Mouse (Mus musculus): ENCODE measurements around the gene Trim8. TPM values are rescaled to one million over a fixed set of nuclear protein-coding genes. Genes with fewer than 3 reads are reported as not detected.

Trim8 gene
- polyA plus RNA-seq, 1 experiment from 2014 or later, result 27.1 TPM

GRCm38 (mm10) chr19:46532031-46532688 lies 30.7 kb downstream of the Trim8 start:
- Histone ChIP-seq H3K36me3 (ENCODE audit: control insufficient read depth, insufficient read depth, low read length) (no peaks in the 10 kb centered on the region), H3K4me1 (ENCODE audit: control insufficient read depth, insufficient read depth, low read length) (peaks cover 56% of the 10 kb centered on the region), H3K27ac (replicated peaks; ENCODE audit: low read depth, low read length) (0 out of 2 replicates have a peak overlapping the region, but pooled peaks have one; percentile 58), H3K4me2 (ENCODE audit: low read depth, low read length) (no peak overlapping the region), H3K4me3 (ENCODE audit: low read depth, low read length) (no peak overlapping the region), H3K9ac (ENCODE audit: low read depth, low read length) (peak overlapping the region; percentile 37; the same call in 1 of the 2 replicates), H3K9me3 (ENCODE audit: control insufficient read depth, low read length) (no peaks in the 10 kb centered on the region), H3K27me3 (replicated peaks; ENCODE audit: control insufficient read depth, insufficient read depth, low read length) (no peaks in the 10 kb centered on the region)
- 12% methylated on average over 10 of the region's 10 CpGs for WGBS
- ATAC-seq (ENCODE audit: low read depth) (peak; percentile 26; the same call in 1 of the 2 replicates), DNase-seq (ENCODE audit: low spot score) (peak; percentile 65)

DNA sequence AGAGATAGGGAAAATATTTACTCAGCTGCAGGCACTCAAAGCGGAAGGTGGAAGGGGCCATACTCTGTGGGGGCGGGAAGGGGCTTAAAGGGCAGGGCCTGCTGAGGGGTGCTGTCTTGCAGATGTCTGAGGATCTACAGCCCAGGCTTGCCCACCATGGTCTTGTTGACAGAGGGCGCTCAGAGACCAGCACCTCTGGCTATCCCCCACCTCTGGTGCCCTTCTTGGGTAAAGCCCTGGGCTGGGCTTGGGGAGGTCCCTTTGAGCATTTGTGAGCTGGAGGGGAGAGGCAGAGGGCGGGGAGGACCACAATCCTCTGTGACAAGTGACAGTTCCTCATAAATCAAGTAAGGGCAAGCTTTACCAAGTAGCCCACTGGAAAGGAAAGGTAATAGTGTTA lies 31.6 kb downstream of the Trim8 start:
- H3K4me2 ChIP-seq (ENCODE audit: low read depth, low read length), result no peak overlapping the region
- H3K27me3 ChIP-seq (replicated peaks; ENCODE audit: control insufficient read depth, insufficient read depth, low read length), result no peaks in the 10 kb centered on the region
- H3K36me3 ChIP-seq (ENCODE audit: control insufficient read depth, insufficient read depth, low read length), result no peaks in the 10 kb centered on the region
- H3K9ac ChIP-seq (ENCODE audit: low read depth, low read length), result peak overlapping the region; percentile 19; the same call in 1 of the 2 replicates
- ATAC-seq (ENCODE audit: low read depth), result no peak
- H3K4me3 ChIP-seq (ENCODE audit: low read depth, low read length), result no peak overlapping the region
- H3K27ac ChIP-seq (replicated peaks; ENCODE audit: low read depth, low read length), result peak overlapping the region; percentile 58; the same call in 1 of the 2 replicates
- DNase-seq (ENCODE audit: low spot score), result no peak
- no peaks in the 10 kb centered on the region for H3K9me3 ChIP-seq (ENCODE audit: control insufficient read depth, low read length)
- H3K4me1 ChIP-seq (ENCODE audit: control insufficient read depth, insufficient read depth, low read length), result peaks cover 49% of the 10 kb centered on the region
- WGBS, result 48% methylated on average over 4 of the region's 4 CpGs

DNA sequence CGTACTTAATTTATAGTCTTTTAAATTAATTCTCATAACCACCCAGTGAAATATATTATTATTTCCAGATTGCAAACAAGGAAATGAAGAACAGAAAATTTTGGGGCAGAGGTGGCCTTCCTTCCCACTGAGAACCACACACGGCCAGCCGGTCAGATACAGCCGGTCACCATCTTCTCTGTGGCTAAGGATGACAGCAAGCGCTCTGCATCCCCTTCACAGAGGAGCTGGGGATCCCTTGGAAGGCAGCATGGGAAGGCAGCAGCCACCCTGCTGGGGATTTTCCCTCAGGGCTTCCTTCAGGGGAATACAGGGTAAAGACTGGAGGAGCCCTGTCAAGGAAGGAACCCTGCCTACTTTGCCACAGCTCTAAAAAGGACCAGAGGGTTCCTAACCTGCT lies 32.0 kb downstream of the Trim8 start:
- peak overlapping the region; percentile 19; the same call in 1 of the 2 replicates for H3K9ac ChIP-seq (ENCODE audit: low read depth, low read length)
- H3K27ac ChIP-seq (replicated peaks; ENCODE audit: low read depth, low read length), result no peak overlapping the region; the same call in 1 of the 2 replicates
- H3K4me1 ChIP-seq (ENCODE audit: control insufficient read depth, insufficient read depth, low read length), result peaks cover 45% of the 10 kb centered on the region
- no peak for ATAC-seq (ENCODE audit: low read depth)
- H3K27me3 ChIP-seq (replicated peaks; ENCODE audit: control insufficient read depth, insufficient read depth, low read length), result no peaks in the 10 kb centered on the region
- WGBS, result 64% methylated on average over 5 of the region's 5 CpGs
- no peak for DNase-seq (ENCODE audit: low spot score)
- no peaks in the 10 kb centered on the region for H3K9me3 ChIP-seq (ENCODE audit: control insufficient read depth, low read length)
- no peak overlapping the region for H3K4me2 ChIP-seq (ENCODE audit: low read depth, low read length)
- no peaks in the 10 kb centered on the region for H3K36me3 ChIP-seq (ENCODE audit: control insufficient read depth, insufficient read depth, low read length)
- no peak overlapping the region for H3K4me3 ChIP-seq (ENCODE audit: low read depth, low read length)

DNA sequence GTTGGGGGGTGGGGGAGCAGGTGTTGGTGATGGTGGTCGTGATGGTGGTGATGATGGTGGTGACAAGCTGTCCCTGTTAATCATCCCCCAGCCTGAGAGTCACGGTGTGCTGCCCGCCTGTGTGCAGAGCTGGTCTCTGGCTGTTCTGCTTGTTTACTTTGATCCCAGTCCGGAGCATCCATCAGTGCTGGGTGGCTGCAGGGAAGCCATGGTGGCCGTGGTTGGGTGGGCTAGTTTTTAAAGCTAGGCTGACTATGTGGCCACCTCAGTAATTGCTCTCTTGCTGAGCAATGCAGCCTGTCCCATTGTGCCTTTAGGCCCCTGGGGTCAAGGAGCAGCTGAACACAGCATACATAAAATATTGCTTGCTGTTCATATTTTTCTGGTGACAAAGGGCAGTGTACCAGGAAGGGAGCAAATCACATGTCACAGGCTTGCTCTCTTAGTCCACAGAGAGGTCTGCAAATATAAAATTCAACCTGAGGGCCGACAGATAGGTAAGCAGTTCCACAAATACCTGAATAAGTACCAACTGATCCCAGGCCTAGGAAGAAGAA lies 33.1 kb downstream of the Trim8 start:
- H3K36me3 ChIP-seq (ENCODE audit: control insufficient read depth, insufficient read depth, low read length), result peaks cover 3% of the 10 kb centered on the region; the same call in 1 of the 2 replicates
- no peak overlapping the region for H3K27ac ChIP-seq (replicated peaks; ENCODE audit: low read depth, low read length)
- no peak overlapping the region for H3K4me3 ChIP-seq (ENCODE audit: low read depth, low read length)
- ATAC-seq (ENCODE audit: low read depth) (no peak), DNase-seq (ENCODE audit: low spot score) (no peak)
- no peak overlapping the region for H3K9ac ChIP-seq (ENCODE audit: low read depth, low read length)
- H3K9me3 ChIP-seq (ENCODE audit: control insufficient read depth, low read length), result no peaks in the 10 kb centered on the region
- peaks cover 34% of the 10 kb centered on the region for H3K4me1 ChIP-seq (ENCODE audit: control insufficient read depth, insufficient read depth, low read length)
- 62% methylated on average over 6 of the region's 6 CpGs for WGBS
- no peaks in the 10 kb centered on the region for H3K27me3 ChIP-seq (replicated peaks; ENCODE audit: control insufficient read depth, insufficient read depth, low read length)
- H3K4me2 ChIP-seq (ENCODE audit: low read depth, low read length), result no peak overlapping the region

- H3K4me1 ChIP-seq (ENCODE audit: control insufficient read depth, insufficient read depth, low read length), result peaks cover 8% of the 10 kb centered on the region
- WGBS, result 87% methylated on average over 9 of the region's 9 CpGs
These were observed 35.9 kb downstream of the Trim8 start for GRCm38 (mm10) chr19:46537357-46537756.

GRCm38 (mm10) chr19:46538213-46538612 lies 36.7 kb downstream of the Trim8 start:
- Histone ChIP-seq H3K4me3 (ENCODE audit: low read depth, low read length) (no peak overlapping the region), H3K9ac (ENCODE audit: low read depth, low read length) (no peak overlapping the region), H3K9me3 (ENCODE audit: control insufficient read depth, low read length) (no peaks in the 10 kb centered on the region), H3K36me3 (ENCODE audit: control insufficient read depth, insufficient read depth, low read length) (peaks cover 36% of the 10 kb centered on the region), H3K27ac (replicated peaks; ENCODE audit: low read depth, low read length) (no peak overlapping the region), H3K4me2 (ENCODE audit: low read depth, low read length) (no peak overlapping the region), H3K27me3 (replicated peaks; ENCODE audit: control insufficient read depth, insufficient read depth, low read length) (no peaks in the 10 kb centered on the region), H3K4me1 (ENCODE audit: control insufficient read depth, insufficient read depth, low read length) (peaks cover under 1% of the 10 kb centered on the region; the same call in 1 of the 2 replicates)
- ATAC-seq (ENCODE audit: low read depth) (no peak), DNase-seq (ENCODE audit: low spot score) (no peak)
- WGBS, result 89% methylated on average over 6 of the region's 6 CpGs

More at GRCm38 (mm10) chr19:46537357-46537756, 35.9 kb downstream of the Trim8 start:
- Histone ChIP-seq H3K27me3 (replicated peaks; ENCODE audit: control insufficient read depth, insufficient read depth, low read length) (no peaks in the 10 kb centered on the region), H3K9ac (ENCODE audit: low read depth, low read length) (no peak overlapping the region), H3K9me3 (ENCODE audit: control insufficient read depth, low read length) (no peaks in the 10 kb centered on the region), H3K4me3 (ENCODE audit: low read depth, low read length) (no peak overlapping the region), H3K36me3 (ENCODE audit: control insufficient read depth, insufficient read depth, low read length) (peaks cover 28% of the 10 kb centered on the region), H3K4me2 (ENCODE audit: low read depth, low read length) (no peak overlapping the region), H3K27ac (replicated peaks; ENCODE audit: low read depth, low read length) (no peak overlapping the region)
- ATAC-seq (ENCODE audit: low read depth) (no peak), DNase-seq (ENCODE audit: low spot score) (no peak)

DNA sequence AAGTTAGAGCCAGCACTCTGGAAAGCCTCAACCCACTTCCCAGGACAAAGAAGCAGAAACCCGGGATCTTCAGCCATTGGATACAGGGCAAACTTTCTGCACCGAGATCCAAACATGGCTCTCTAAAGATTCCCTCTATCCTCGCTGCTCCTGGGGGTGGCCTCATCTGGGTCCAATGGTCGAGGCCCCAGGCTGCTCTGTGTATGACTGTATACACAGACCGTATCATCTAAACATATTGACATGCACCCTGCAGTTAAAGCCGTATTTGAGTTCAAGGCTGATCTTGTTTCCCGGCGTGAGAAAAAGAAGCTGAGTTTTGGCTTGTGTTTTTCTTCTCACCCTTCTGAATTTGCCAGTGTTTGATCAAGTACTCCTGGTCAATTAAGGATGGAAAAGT lies 41.2 kb downstream of the Trim8 start:
- Histone ChIP-seq H3K4me3 (ENCODE audit: low read depth, low read length) (no peak overlapping the region), H3K9me3 (ENCODE audit: control insufficient read depth, low read length) (no peaks in the 10 kb centered on the region), H3K4me2 (ENCODE audit: low read depth, low read length) (no peak overlapping the region), H3K9ac (ENCODE audit: low read depth, low read length) (no peak overlapping the region), H3K4me1 (ENCODE audit: control insufficient read depth, insufficient read depth, low read length) (no peaks in the 10 kb centered on the region), H3K27me3 (replicated peaks; ENCODE audit: control insufficient read depth, insufficient read depth, low read length) (no peaks in the 10 kb centered on the region), H3K36me3 (ENCODE audit: control insufficient read depth, insufficient read depth, low read length) (peaks cover 50% of the 10 kb centered on the region), H3K27ac (replicated peaks; ENCODE audit: low read depth, low read length) (no peak overlapping the region)
- DNase-seq (ENCODE audit: low spot score) (no peak), ATAC-seq (ENCODE audit: low read depth) (no peak)
- 86% methylated on average over 8 of the region's 8 CpGs for whole genome bisulfite sequencing

DNA sequence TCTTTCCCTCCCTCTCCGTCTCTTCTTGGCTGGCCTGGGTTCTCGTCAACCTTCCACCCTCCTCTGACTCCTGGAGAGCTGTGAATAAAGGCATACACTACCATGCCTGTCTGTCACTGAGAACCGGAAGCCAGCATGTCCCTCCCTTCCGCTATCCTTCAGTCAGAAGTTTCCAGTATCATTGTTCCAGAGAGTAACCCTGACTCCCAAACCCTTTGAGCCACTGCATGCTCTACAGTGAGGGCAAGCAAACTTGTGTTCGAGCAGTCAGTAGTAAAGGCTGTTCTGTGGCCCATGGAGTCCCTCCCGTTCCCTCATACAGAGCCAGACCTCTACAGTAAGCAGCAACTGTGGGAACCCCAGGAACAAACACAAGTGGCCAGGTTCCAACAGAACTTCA lies 46.1 kb downstream of the Trim8 start:
- no peak overlapping the region for H3K4me2 ChIP-seq (ENCODE audit: low read depth, low read length)
- no peak overlapping the region for H3K27ac ChIP-seq (replicated peaks; ENCODE audit: low read depth, low read length)
- ATAC-seq (ENCODE audit: low read depth) (no peak), DNase-seq (ENCODE audit: low spot score) (no peak)
- H3K9ac ChIP-seq (ENCODE audit: low read depth, low read length), result no peak overlapping the region
- no peaks in the 10 kb centered on the region for H3K4me1 ChIP-seq (ENCODE audit: control insufficient read depth, insufficient read depth, low read length)
- no peaks in the 10 kb centered on the region for H3K9me3 ChIP-seq (ENCODE audit: control insufficient read depth, low read length)
- peaks cover 62% of the 10 kb centered on the region for H3K36me3 ChIP-seq (ENCODE audit: control insufficient read depth, insufficient read depth, low read length)
- no peaks in the 10 kb centered on the region for H3K27me3 ChIP-seq (replicated peaks; ENCODE audit: control insufficient read depth, insufficient read depth, low read length)
- 90% methylated on average over 6 of the region's 6 CpGs for WGBS
- H3K4me3 ChIP-seq (ENCODE audit: low read depth, low read length), result no peak overlapping the region

GRCm38 (mm10) chr19:46548110-46548509 lies 46.6 kb downstream of the Trim8 start:
- no peaks in the 10 kb centered on the region for H3K4me1 ChIP-seq (ENCODE audit: control insufficient read depth, insufficient read depth, low read length)
- ATAC-seq (ENCODE audit: low read depth), result no peak
- H3K9ac ChIP-seq (ENCODE audit: low read depth, low read length), result no peak overlapping the region

More at GRCm38 (mm10) chr19:46548110-46548509, 46.6 kb downstream of the Trim8 start:
- Histone ChIP-seq H3K4me3 (ENCODE audit: low read depth, low read length) (no peak overlapping the region), H3K27ac (replicated peaks; ENCODE audit: low read depth, low read length) (no peak overlapping the region), H3K36me3 (ENCODE audit: control insufficient read depth, insufficient read depth, low read length) (peaks cover 57% of the 10 kb centered on the region), H3K27me3 (replicated peaks; ENCODE audit: control insufficient read depth, insufficient read depth, low read length) (no peaks in the 10 kb centered on the region), H3K4me2 (ENCODE audit: low read depth, low read length) (no peak overlapping the region), H3K9me3 (ENCODE audit: control insufficient read depth, low read length) (no peaks in the 10 kb centered on the region)
- DNase-seq (ENCODE audit: low spot score), result no peak
- 75% methylated on average over 10 of the region's 10 CpGs for WGBS
